Mouse (Mus musculus): ENCODE data around the gene Nme3. TPM values are rescaled to one million over a fixed set of nuclear protein-coding genes. Genes with fewer than 3 reads are reported as not detected.

Gene Nme3
- polyA plus RNA-seq, 1 experiment from 2014 or later = 39.8 TPM

DNA sequence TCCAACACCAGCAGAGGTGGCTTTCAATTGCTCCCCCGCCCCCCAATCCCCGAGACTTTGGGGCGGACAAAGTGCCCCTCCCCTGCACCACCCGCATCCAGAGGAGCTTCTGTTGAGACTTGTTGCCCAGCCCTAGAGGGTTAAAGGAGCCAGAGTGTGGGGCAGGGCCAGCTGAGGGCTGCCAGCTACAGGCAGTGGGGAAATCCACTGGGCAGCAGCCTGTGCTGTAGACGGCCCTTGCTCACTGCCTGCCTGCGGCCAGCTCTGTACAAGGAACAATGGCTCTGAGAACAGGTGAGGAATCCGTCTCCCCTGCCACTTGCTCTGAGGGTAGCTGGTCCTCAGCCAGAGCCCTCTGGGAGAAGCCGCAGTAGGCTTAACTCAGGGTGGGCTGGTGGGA is 17.8 kb upstream of the Nme3 start:
- no peak for ATAC-seq
- ChIA-PET POLR2A (no interaction called here), CTCF (no interaction called here)
- peaks cover 4% of the 10 kb centered on the region for H3K27me3 ChIP-seq
- in situ Hi-C loops (cut with MboI; ENCODE audit: low pct_unique_long_range_greater_than_20kb) = no loop called here
- no peak for TF ChIP-seq CTCF (IDR thresholded peaks at IDR 0.05)
- no peak for DNase-seq (ENCODE audit: low read depth, low spot score)

DNA sequence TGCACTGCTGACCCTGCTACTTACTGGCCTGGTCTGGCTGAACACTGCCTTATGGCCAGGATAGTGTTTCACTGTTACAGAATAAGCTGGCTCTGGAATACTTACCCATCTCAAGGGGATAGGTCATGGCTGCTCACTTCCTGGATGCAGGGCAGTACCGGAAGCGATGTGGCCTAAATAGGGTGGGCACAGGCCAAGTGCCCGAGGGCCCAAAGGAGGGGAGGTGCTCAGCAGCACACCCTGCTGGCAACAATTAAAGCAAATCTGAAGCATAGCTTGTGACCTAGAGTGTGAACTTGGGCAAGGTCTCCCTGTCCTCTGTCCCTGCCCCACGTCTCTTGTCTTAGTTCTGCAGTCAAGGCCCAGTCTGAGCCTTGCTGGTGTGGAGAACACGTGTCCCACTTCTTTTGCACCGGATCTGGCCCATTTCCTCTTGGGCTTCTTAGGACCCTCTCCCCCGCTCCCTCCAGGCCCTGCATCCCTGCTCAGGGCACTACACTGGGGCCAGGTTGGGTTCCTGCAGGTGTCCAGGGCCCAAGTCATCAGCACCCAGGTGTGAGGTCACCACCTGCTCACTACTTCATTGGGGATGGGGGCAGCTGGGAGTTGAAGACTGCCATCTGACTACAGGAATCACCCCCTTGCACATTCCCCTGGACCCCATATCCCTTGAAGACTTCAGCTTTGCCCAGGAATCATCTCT is 14.4 kb upstream of the Nme3 start:
- CTCF ChIA-PET = interaction anchor here (0.8 to 1.5 kb wide), 7 partner anchors 13 to 136 kb away, joined by 3 to 7 read pairs (median 4); partner anchors contain the start of genes Hagh and Igfals
- no peaks in the 10 kb centered on the region for H3K27me3 ChIP-seq
- ATAC-seq (no peak), DNase-seq (ENCODE audit: low read depth, low spot score) (no peak)
- POLR2A ChIA-PET = interaction anchor here (1.2 to 1.7 kb wide), 2 partner anchors 9 to 32 kb away, joined by 3 to 5 read pairs; partner anchors contain the start of gene Fahd1
- in situ Hi-C loops (cut with MboI; ENCODE audit: low pct_unique_long_range_greater_than_20kb) = no loop called here
- no peak for TF ChIP-seq CTCF (IDR thresholded peaks at IDR 0.05)

DNA sequence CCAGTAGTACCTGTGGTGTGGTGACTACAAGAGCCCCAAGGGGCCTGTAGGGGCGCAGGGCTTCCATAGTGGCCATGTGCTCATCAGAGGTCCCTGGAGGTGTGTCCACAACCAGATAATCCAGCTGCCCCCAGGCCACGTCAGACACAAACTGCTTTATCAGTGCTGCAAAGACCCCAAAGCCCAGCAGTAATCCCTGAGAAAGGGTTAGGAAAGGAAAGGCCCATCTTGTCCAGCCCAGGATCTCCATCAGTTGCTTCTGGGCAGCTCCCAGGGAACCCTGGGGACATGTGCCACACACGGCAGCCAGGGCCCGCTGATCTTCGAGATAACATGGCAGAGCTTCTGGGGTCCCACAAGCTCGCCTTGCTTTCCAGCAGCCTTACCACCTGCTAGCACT is 11.9 kb upstream of the Nme3 start:
- no peaks in the 10 kb centered on the region for H3K27me3 ChIP-seq
- no peak for TF ChIP-seq CTCF (IDR thresholded peaks at IDR 0.05)
- in situ Hi-C loops (cut with MboI; ENCODE audit: low pct_unique_long_range_greater_than_20kb) = no loop called here
- ATAC-seq = no peak
- ChIA-PET CTCF (interaction anchor here (1.6 kb wide), 1 partner anchor 42 kb away, joined by 3 read pairs; no protein-coding TSS in a partner anchor), POLR2A (no interaction called here)
- no peak for DNase-seq (ENCODE audit: low read depth, low spot score)

DNA sequence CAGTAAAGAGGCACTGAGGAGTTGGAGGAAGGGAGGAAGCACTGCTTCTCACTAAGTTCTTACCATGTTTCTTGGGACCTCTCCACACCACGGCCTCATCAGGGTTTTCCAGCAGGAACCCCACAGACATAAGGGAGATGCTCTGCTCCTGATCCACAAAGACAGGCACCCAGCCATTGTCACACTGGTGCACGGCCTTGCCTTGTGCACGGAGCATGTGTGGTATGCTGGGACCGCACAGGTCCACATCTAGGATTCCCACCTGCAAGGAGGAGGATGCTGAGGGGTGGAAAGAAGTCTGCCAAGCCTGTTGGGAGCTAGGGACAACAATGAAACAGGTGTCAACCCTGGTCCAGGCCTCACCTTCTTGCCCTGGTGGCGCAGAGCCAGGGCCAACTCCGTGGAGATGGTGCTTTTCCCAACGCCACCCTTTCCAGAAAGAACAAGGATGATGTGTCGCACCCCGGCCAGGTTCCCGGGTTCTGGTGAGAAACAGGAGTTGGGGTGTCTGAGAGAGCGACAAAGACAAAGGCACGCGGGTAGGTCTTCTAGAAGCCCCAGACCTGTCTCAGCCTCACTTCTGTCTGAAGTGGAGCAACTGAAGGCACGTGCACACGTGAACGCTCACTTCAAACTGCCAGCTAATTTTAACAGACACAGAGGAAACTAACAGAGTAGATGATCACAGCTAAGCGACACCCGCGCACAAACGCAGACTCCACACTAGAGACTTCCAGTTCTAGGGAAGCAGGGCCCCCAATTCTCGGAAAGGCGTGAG is 10.8 kb upstream of the Nme3 start:
- no peaks in the 10 kb centered on the region for H3K27me3 ChIP-seq
- in situ Hi-C loops (cut with MboI; ENCODE audit: low pct_unique_long_range_greater_than_20kb) = loop anchor here (5.0 kb wide), 1 partner anchor 38 kb away; no protein-coding TSS in a partner anchor
- ATAC-seq (no peak), DNase-seq (ENCODE audit: low read depth, low spot score) (no peak)
- TF ChIP-seq CTCF (IDR thresholded peaks at IDR 0.05) = no peak
- ChIA-PET CTCF (interaction anchor here (1.6 kb wide), 1 partner anchor 44 kb away, joined by 3 read pairs; no protein-coding TSS in a partner anchor), POLR2A (no interaction called here)

DNA sequence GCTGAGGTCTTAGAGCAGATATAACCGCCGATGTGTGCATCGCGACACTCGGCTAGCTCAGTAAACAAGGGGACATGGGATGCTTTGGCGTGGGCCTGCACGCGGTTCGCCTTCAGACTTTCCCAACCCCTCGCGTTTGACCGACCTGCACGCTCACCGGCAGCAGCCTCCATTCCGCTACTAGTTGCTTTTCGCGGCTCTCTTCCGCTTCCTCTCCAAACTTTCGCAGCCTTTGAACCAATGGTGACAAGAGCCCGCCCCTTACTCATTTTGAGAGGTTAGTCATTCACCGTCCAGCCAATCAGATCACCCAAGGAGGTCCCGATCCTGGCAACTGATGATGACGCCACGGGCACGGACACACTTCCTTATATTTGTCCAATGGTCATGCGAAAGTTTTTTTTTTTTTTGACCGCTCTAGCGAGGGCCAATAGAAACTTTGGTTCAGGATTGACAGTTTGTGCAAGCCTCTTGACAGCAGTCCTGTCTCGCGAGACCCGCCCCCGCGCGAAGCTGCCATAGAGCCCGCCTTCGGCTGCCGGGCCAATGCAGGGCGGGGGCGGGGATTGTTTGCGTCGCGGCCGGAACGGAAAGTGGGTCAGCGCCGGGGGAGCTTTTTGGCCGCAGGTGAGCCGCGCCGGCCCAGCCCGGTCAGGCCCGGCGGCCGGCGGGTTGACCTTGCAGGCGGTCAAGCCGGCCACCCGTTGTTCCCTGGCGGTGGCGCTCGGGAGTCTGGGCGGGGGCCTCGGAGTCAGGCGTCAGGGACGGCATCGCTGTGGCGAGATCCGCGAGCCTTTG is 10.0 kb upstream of the Nme3 start, which contains the start of the genes Nubp2 and Spsb3:
Gene Nubp2 (minus strand): TSS at position 216 of the 798 bp plus-strand sequence.
Gene Spsb3 (plus strand): TSS at position 510 of the 798 bp plus-strand sequence.
- POLR2A ChIA-PET = interaction anchor here (1.0 kb wide), 1 partner anchor 48 kb away, joined by 4 read pairs; no protein-coding TSS in a partner anchor
- in situ Hi-C loops (cut with MboI; ENCODE audit: low pct_unique_long_range_greater_than_20kb) = loop anchor here (5.0 kb wide), 1 partner anchor 39 kb away; no protein-coding TSS in a partner anchor
- peak; percentile 97 for DNase-seq (ENCODE audit: low read depth, low spot score)
- CTCF ChIA-PET = no interaction called here
- no peak for TF ChIP-seq CTCF (IDR thresholded peaks at IDR 0.05)
- ATAC-seq = peak; percentile 91
- H3K27me3 ChIP-seq = no peaks in the 10 kb centered on the region

DNA sequence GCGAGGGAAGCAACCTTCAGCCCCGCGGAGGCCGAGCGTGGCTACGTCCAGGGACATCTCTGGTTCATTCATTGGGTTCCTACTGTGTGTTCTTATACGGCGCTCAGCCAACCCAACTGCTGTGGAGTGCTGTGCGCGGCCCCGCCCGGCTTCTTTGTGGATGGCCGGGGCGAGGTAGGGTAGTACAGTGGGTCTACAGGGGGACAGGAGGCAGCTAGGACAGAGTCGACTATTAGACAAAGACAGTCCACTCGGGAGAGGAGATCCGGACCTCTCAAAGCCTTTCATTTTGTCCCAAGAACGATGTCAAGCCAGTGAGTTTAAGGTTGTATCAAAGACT is 9.4 kb upstream of the Nme3 start:
- in situ Hi-C loops (cut with MboI; ENCODE audit: low pct_unique_long_range_greater_than_20kb) = loop anchor here (5.0 kb wide), 1 partner anchor 40 kb away; no protein-coding TSS in a partner anchor
- ATAC-seq = no peak
- POLR2A ChIA-PET = interaction anchor here (1.0 kb wide), 1 partner anchor 48 kb away, joined by 4 read pairs; no protein-coding TSS in a partner anchor
- no peak for TF ChIP-seq CTCF (IDR thresholded peaks at IDR 0.05)
- H3K27me3 ChIP-seq = no peaks in the 10 kb centered on the region
- no peak for DNase-seq (ENCODE audit: low read depth, low spot score)
- CTCF ChIA-PET = no interaction called here

DNA sequence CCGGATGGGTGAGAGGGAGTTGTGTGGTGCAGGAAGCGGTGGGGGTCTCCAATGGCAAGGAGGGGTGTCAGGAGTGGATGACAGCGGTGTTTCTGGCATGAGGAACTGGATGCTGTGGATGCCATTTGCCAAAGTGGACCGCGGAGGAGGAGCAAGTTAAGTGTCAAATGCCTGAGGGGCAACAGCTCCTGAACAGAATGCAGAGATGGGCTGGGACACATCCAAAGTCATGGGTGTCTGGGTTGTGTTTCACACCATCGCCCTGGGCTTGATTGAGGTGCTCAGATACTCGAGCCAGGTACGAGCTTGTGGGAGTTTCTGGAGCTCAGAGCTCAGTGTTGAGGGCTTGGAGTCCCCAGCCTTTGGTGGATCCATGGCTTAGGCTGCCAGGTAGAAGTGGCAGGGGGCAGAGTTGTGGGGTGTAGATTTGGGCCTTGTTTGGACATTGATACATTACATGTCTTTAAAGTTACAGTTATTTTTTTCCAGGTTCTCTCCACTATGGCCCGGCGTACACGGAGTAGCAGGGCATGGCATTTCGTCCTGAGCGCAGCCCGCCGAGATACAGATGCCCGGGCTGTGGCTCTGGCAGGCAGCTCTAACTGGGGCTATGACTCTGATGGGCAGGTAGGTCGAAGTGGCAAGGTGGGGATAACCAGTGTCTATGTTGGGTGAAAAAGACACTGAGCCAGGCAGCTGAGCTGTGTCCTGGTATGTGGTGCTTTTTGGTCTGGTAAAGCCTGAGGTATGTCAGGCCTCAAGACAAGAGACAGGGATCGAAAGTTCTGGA is 8.8 kb upstream of the Nme3 start:
- no peak for DNase-seq (ENCODE audit: low read depth, low spot score)
- in situ Hi-C loops (cut with MboI; ENCODE audit: low pct_unique_long_range_greater_than_20kb) = loop anchor here (5.0 kb wide), 1 partner anchor 40 kb away; no protein-coding TSS in a partner anchor

DNA sequence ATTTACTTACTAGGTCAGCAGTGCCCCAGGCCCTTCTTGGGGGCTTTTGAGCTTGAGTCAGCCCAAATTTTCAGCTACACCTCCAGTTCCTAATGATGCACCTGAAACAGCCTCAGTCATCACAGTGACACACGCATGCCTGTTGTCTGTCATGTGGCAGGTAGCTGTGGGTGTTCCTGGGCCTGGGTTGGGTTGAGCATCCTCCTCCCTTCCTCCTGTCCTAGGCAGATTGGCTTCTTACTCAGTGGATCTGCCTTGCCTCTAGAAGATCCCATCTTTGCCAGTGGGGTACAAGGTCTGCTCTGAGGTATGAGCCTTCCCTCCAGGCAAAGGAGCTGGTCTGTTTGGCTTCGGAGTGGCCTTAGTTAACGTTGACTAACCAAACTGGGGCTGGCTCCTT is 7.4 kb upstream of the Nme3 start:
- ATAC-seq = no peak
- no peak for DNase-seq (ENCODE audit: low read depth, low spot score)
- TF ChIP-seq CTCF (IDR thresholded peaks at IDR 0.05) = no peak
- H3K27me3 ChIP-seq = no peaks in the 10 kb centered on the region
- ChIA-PET CTCF (interaction anchor here (0.9 kb wide), 1 partner anchor 14 kb away, joined by 3 read pairs; no protein-coding TSS in a partner anchor), POLR2A (interaction anchor here (1.0 kb wide), 1 partner anchor 164 kb away, joined by 3 read pairs; the partner anchor contains the start of gene Ndufb10)
- in situ Hi-C loops (cut with MboI; ENCODE audit: low pct_unique_long_range_greater_than_20kb) = loop anchor here (5.0 kb wide), 1 partner anchor 42 kb away; no protein-coding TSS in a partner anchor

More for the DNA sequence above, 8.8 kb upstream of the Nme3 start:
- CTCF ChIA-PET = no interaction called here
- TF ChIP-seq CTCF (IDR thresholded peaks at IDR 0.05) = no peak
- no peak for ATAC-seq
- POLR2A ChIA-PET = interaction anchor here (0.6 kb wide), 1 partner anchor 43 kb away, joined by 3 read pairs; no protein-coding TSS in a partner anchor
- no peaks in the 10 kb centered on the region for H3K27me3 ChIP-seq

Measured in Patski (cell line).